Mouse (Mus musculus) spleen, adult 2 months (tissue): ENCODE measurements around the gene Asic1. TPM values are rescaled to one million over a fixed set of nuclear protein-coding genes. Genes with fewer than 3 reads are reported as not detected.

ENCODE experiments used
- DNase-seq, 2 experiments: peaks; one replicate each; pipeline versions ENCODE4 v3.0.0 to v3.0.0-alpha.2; 2012 to 2021; ENCODE audit warnings: low spot score in 2 of 2, low read depth in 1 of 2
- H3K27ac ChIP-seq: fragments of 200-500 bp; 2 replicates; pipeline ENCODE4 v1.5.1; 2012; ENCODE audit warnings: low read length, inconsistent platforms; ENCODE audit not compliant: insufficient read depth
- H3K27me3 ChIP-seq: fragments of 200-500 bp; 2 replicates; pipeline ENCODE4 v1.6.1; 2012; ENCODE audit warnings: mild to moderate bottlenecking, moderate library complexity, low read length, inconsistent platforms; ENCODE audit not compliant: control insufficient read depth, insufficient read depth
- H3K36me3 ChIP-seq: fragments of 200-500 bp; 2 replicates; pipeline ENCODE4 v1.6.1; 2012; ENCODE audit warnings: mild to moderate bottlenecking, low read length, inconsistent platforms; ENCODE audit not compliant: control insufficient read depth, insufficient read depth
- H3K4me1 ChIP-seq: fragments of 200-500 bp; 2 replicates; pipeline ENCODE4 v1.6.1; 2011; ENCODE audit warnings: inconsistent platforms; ENCODE audit not compliant: control insufficient read depth, insufficient read depth, insufficient read length
- H3K4me3 ChIP-seq: fragments of 200-500 bp; 2 replicates; pipeline ENCODE4 v1.5.1; 2011; ENCODE audit warnings: mild to moderate bottlenecking, inconsistent platforms; ENCODE audit not compliant: insufficient read depth, insufficient read length; ENCODE audit errors: extremely low read depth
- CTCF ChIP-seq: fragments of 200-500 bp; IDR thresholded peaks from 2 replicates; pipeline ENCODE4 v1.5.1; 2011; ENCODE audit warnings: mild to moderate bottlenecking, inconsistent platforms; ENCODE audit not compliant: insufficient read depth, insufficient read length, insufficient replicate concordance; ENCODE audit errors: extremely low read depth
- POLR2A ChIP-seq: fragments of 200-500 bp; IDR thresholded peaks from 2 replicates; pipeline ENCODE4 v1.6.1; 2011; ENCODE audit warnings: low read depth, low read length, inconsistent platforms
- WGBS: fragments of 180-500 bp; shearing (Covaris S2); methylation state at CpG from one replicate; pipeline ENCODE4 v1.1.7; 2018; 5-methylcytosine and 5-hydroxymethylcytosine counted together
- polyA plus RNA-seq: library from polyadenylated mRNA; depleted of rRNA; stranded (reverse); fragments of >200 nt; gene quantifications from 2 replicates; pipeline ENCODE4 v1.2.3, GENCODE M21; 2012; rRNA removed

The Asic1 gene
- polyA plus RNA-seq, 1 experiment = 2.0 TPM

GRCm38 (mm10) chr15:99731678-99732077 lies 61.5 kb downstream of the Asic1 start:
- TF ChIP-seq POLR2A (no peak), CTCF (no peak)
- Histone ChIP-seq H3K4me1 (no peaks in the 10 kb centered on the region), H3K36me3 (peaks cover 14% of the 10 kb centered on the region), H3K4me3 (no peak overlapping the region), H3K27me3 (no peaks in the 10 kb centered on the region), H3K27ac (no peak overlapping the region)
- WGBS = 93% methylated on average over 3 of the region's 3 CpGs
- DNase-seq = no peak

- 95% methylated on average over 5 of the region's 5 CpGs for WGBS
- H3K27me3 ChIP-seq = no peaks in the 10 kb centered on the region
- no peak for DNase-seq
Observed at GRCm38 (mm10) chr15:99733186-99733585, 63.0 kb downstream of the Asic1 start.

GRCm38 (mm10) chr15:99735631-99736030 lies 65.5 kb downstream of the Asic1 start:
- no peaks in the 10 kb centered on the region for H3K27me3 ChIP-seq
- DNase-seq = peak in 1 of 2 experiments; percentile 100
- TF ChIP-seq POLR2A = no peak
- TF ChIP-seq CTCF = no peak
- peaks cover 29% of the 10 kb centered on the region for H3K36me3 ChIP-seq
- no peak overlapping the region for H3K4me3 ChIP-seq
- H3K27ac ChIP-seq = no peak overlapping the region
- H3K4me1 ChIP-seq = no peaks in the 10 kb centered on the region
- 93% methylated on average over 2 of the region's 2 CpGs for WGBS

More at GRCm38 (mm10) chr15:99733186-99733585, 63.0 kb downstream of the Asic1 start:
- Histone ChIP-seq H3K4me3 (no peak overlapping the region), H3K27ac (no peak overlapping the region), H3K4me1 (no peaks in the 10 kb centered on the region), H3K36me3 (peaks cover 20% of the 10 kb centered on the region)
- TF ChIP-seq POLR2A = no peak
- no peak for TF ChIP-seq CTCF

GRCm38 (mm10) chr15:99736675-99737074 lies 66.5 kb downstream of the Asic1 start:
- Histone ChIP-seq H3K4me1 (no peaks in the 10 kb centered on the region), H3K27ac (no peak overlapping the region), H3K27me3 (no peaks in the 10 kb centered on the region), H3K36me3 (peaks cover 32% of the 10 kb centered on the region), H3K4me3 (no peak overlapping the region)
- TF ChIP-seq CTCF = no peak
- TF ChIP-seq POLR2A = no peak
- DNase-seq = no peak
- 90% methylated on average over 11 of the region's 11 CpGs for WGBS

- Histone ChIP-seq H3K27me3 (no peaks in the 10 kb centered on the region), H3K4me3 (no peak overlapping the region), H3K27ac (no peak overlapping the region), H3K4me1 (no peaks in the 10 kb centered on the region), H3K36me3 (peaks cover 33% of the 10 kb centered on the region)
- no peak for DNase-seq
- 87% methylated on average over 4 of the region's 4 CpGs for WGBS
- TF ChIP-seq POLR2A (no peak), CTCF (no peak)
Observed at GRCm38 (mm10) chr15:99740229-99740628, 70.1 kb downstream of the Asic1 start.

Other genes starting within 250 kb of the Asic1 start
- 10.9 and 11.5 TPM in 2 replicates for gene Nckap5l, start 212.6 kb upstream of the Asic1 start, polyA plus RNA-seq
- gene Bcdin3d, start 195.6 kb upstream of the Asic1 start, polyA plus RNA-seq = 5.1 and 7.4 TPM in 2 replicates
- gene Faim2, start 142.2 kb upstream of the Asic1 start, polyA plus RNA-seq = 0.06 TPM in 1 of 2 replicates, not detected in the other
- gene Aqp2, start 91.3 kb upstream of the Asic1 start, polyA plus RNA-seq = 0.05 and 0.08 TPM in 2 replicates
- 0.27 and 0.74 TPM in 2 replicates for gene Aqp5, start 79.6 kb upstream of the Asic1 start, polyA plus RNA-seq
- gene Aqp6, start 69.0 kb upstream of the Asic1 start, polyA plus RNA-seq = not detected in 2 replicates
- gene Racgap1, start 18.7 kb upstream of the Asic1 start, polyA plus RNA-seq = 12.7 and 15.7 TPM in 2 replicates
- gene Smarcd1, start 31.8 kb downstream of the Asic1 start, polyA plus RNA-seq = 24.7 and 35.0 TPM in 2 replicates
- gene Gm17349, start 35.1 kb downstream of the Asic1 start, polyA plus RNA-seq = 0.80 and 1.0 TPM in 2 replicates
- gene Gpd1, start 47.1 kb downstream of the Asic1 start, polyA plus RNA-seq = 5.3 and 8.5 TPM in 2 replicates
- 109 and 168 TPM in 2 replicates for gene Cox14, start 55.2 kb downstream of the Asic1 start, polyA plus RNA-seq
- gene Cers5, start 102.5 kb downstream of the Asic1 start, polyA plus RNA-seq = 27.2 and 30.0 TPM in 2 replicates
- 7.7 and 7.8 TPM in 2 replicates for gene Lima1, start 205.1 kb downstream of the Asic1 start, polyA plus RNA-seq